Mouse (Mus musculus) liver, adult 2 months (tissue): Measurements from ENCODE around the gene Fbxo33. TPM values are rescaled to one million over a fixed set of nuclear protein-coding genes. Genes with fewer than 3 reads are reported as not detected.
"Not testable (repeated sequence)": the region's sequence is repeated elsewhere in the genome, so short reads cannot be mapped to it uniquely, and the experiment has no call there.

Source experiments
- DNase-seq: peaks from one replicate; pipeline ENCODE4 v3.0.0-alpha.2; 2011; ENCODE audit warnings: low read depth, low spot score; ENCODE audit errors: extremely low read depth
- H3K27ac ChIP-seq: fragments of 200-500 bp; replicated peaks from 2 replicates; pipeline ENCODE4 v1.5.1; 2012; ENCODE audit warnings: low read depth, mild to moderate bottlenecking, control low read depth, inconsistent platforms, low read length; ENCODE audit not compliant: insufficient read depth
- H3K27me3 ChIP-seq: fragments of 200-500 bp; 2 replicates; pipeline ENCODE4 v1.6.1; 2012; ENCODE audit warnings: mild to moderate bottlenecking, moderate library complexity, low read length, inconsistent platforms; ENCODE audit not compliant: control insufficient read depth, insufficient read depth
- H3K36me3 ChIP-seq: fragments of 200-500 bp; 2 replicates; pipeline ENCODE4 v1.6.1; 2012; ENCODE audit warnings: low read length, inconsistent platforms; ENCODE audit not compliant: control insufficient read depth, insufficient read depth
- H3K4me1 ChIP-seq: fragments of 200-500 bp; 2 replicates; pipeline ENCODE4 v1.6.1; 2011; ENCODE audit warnings: low read length; ENCODE audit not compliant: control insufficient read depth, insufficient read depth
- H3K4me3 ChIP-seq: fragments of 200-500 bp; 2 replicates; pipeline ENCODE4 v1.5.1; 2011; ENCODE audit warnings: low read depth, mild to moderate bottlenecking, control low read depth, low read length, moderate library complexity; ENCODE audit not compliant: insufficient read depth
- H3K79me2 ChIP-seq: fragments of 200-500 bp; 2 replicates; pipeline ENCODE4 v1.6.1; 2012; ENCODE audit warnings: inconsistent platforms, mild to moderate bottlenecking, low read length, moderate library complexity; ENCODE audit not compliant: control insufficient read depth, insufficient read depth
- H3K9ac ChIP-seq: fragments of 200-500 bp; 2 replicates; pipeline ENCODE4 v1.6.1; 2012; ENCODE audit warnings: low read depth, mild to moderate bottlenecking, control low read depth, inconsistent platforms, low read length
- CTCF ChIP-seq: fragments of 200-500 bp; IDR thresholded peaks from 2 replicates; pipeline ENCODE4 v1.5.1; 2011; ENCODE audit warnings: low read depth, low read length, control low read depth
- POLR2A ChIP-seq: fragments of 200-500 bp; IDR thresholded peaks from 2 replicates; pipeline ENCODE4 v1.6.1; 2011; ENCODE audit warnings: low read length, control low read depth; ENCODE audit not compliant: insufficient read depth; ENCODE audit errors: extremely low read depth
- WGBS: fragments of 180-500 bp; shearing (Covaris S2); methylation state at CpG from one replicate; pipeline ENCODE4 v1.1.7; 2018; 5-methylcytosine and 5-hydroxymethylcytosine counted together
- polyA plus RNA-seq: library from polyadenylated mRNA; depleted of rRNA; stranded (reverse); fragments of >200 nt; gene quantifications from 2 replicates; pipeline ENCODE4 v1.2.3, GENCODE M21; 2012
- total RNA-seq: library from RNA; depleted of rRNA; stranded (reverse); fragments of >200 nt; gene quantifications from 2 replicates; pipeline ENCODE4 v1.2.3, GENCODE M21; 2014

Gene Fbxo33
- total and polyA plus RNA-seq, 2 experiments = 5.1 to 19.1 TPM

DNA sequence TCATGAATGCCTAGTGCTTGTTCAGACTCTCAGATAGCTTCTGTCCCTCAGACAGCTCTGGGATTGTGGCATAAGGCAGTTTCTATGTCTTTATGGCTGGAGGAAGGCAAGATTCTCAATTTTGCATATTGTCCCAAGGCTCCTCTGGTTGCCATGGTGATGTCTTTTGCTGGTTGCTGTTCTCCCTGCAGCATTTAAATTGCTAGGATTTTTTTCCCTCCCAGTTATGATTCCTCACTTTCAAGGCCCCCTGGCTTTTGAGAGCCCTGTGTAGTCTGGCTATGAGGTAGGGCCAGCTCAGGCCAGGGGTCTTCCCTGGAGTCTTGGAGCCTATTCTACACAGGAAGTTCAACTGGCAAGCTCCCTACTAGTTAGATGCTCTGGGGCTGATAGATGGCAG lies 40.8 kb upstream of the Fbxo33 start:
- no peak overlapping the region for H3K4me3 ChIP-seq
- TF ChIP-seq POLR2A (no peak), CTCF (no peak)
- no peak overlapping the region for H3K27ac ChIP-seq
- H3K9ac ChIP-seq = no peak overlapping the region
- no peaks in the 10 kb centered on the region for H3K79me2 ChIP-seq
- H3K4me1 ChIP-seq = no peaks in the 10 kb centered on the region
- H3K36me3 ChIP-seq = no peaks in the 10 kb centered on the region
- no peak for DNase-seq
- H3K27me3 ChIP-seq = no peaks in the 10 kb centered on the region; the same call in 1 of the 2 replicates

- Histone ChIP-seq H3K27ac (no peak overlapping the region), H3K36me3 (no peaks in the 10 kb centered on the region), H3K4me1 (no peaks in the 10 kb centered on the region), H3K4me3 (no peak overlapping the region), H3K9ac (no peak overlapping the region), H3K79me2 (no peaks in the 10 kb centered on the region), H3K27me3 (no peaks in the 10 kb centered on the region; the same call in 1 of the 2 replicates)
- TF ChIP-seq POLR2A (no peak), CTCF (no peak)
- WGBS = 89% methylated on average over 5 of the region's 5 CpGs
- DNase-seq = no peak
These were observed 39.5 kb upstream of the Fbxo33 start for GRCm38 (mm10) chr12:59259015-59259414.

GRCm38 (mm10) chr12:59250259-59250827 lies 30.8 kb upstream of the Fbxo33 start:
- Histone ChIP-seq H3K27me3 (no peaks in the 10 kb centered on the region; the same call in 1 of the 2 replicates), H3K4me3 (no peak overlapping the region), H3K36me3 (no peaks in the 10 kb centered on the region), H3K9ac (no peak overlapping the region), H3K27ac (no peak overlapping the region), H3K79me2 (no peaks in the 10 kb centered on the region), H3K4me1 (no peaks in the 10 kb centered on the region)
- 68% methylated on average over 2 of the region's 2 CpGs for WGBS
- DNase-seq = no peak
- no peak for TF ChIP-seq CTCF
- TF ChIP-seq POLR2A = no peak

DNA sequence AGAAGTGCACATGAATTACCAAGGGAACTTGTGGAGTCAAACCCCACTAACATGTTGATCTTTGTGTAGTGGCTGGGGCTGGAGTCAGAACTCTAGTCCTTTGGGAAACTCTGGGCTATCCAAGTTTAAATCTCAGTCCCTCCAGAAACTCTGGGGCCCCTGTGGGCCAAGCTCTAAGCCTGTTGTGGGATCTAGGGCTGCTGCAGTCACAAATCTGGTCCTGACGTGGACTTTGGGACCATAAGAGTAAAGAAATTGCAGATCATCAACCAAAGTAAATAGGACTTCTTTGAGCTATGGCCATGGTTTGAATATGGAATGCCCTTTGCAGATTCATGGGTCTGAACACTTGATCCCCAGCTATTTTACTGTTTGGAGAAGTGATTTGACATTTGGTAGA lies 29.4 kb upstream of the Fbxo33 start:
- Histone ChIP-seq H3K79me2 (no peaks in the 10 kb centered on the region), H3K36me3 (no peaks in the 10 kb centered on the region), H3K9ac (no peak overlapping the region), H3K27ac (no peak overlapping the region), H3K4me3 (no peak overlapping the region), H3K27me3 (no peaks in the 10 kb centered on the region; the same call in 1 of the 2 replicates), H3K4me1 (no peaks in the 10 kb centered on the region)
- 35% methylated on average over 1 of the region's 1 CpGs for WGBS
- DNase-seq = no peak
- TF ChIP-seq CTCF (no peak), POLR2A (no peak)

DNA sequence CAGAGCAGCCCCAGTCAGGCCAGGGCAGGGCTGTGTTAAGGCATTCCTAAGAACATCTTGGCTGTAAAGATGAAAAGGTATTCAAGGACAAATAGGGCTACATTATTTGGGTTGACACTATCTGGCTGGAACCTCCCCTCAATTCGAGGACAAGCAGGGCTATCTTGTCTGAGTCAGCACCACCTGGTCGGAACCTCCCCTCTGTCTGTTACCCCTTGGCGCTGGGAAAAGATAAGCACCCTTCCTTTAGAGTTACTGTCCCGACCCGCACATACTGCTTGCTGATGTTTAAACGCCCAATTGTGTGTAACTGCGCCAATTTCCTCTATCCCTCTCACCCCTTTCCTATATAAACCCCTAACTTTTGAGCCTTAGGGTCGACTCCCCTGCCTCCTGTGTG lies 21.5 kb upstream of the Fbxo33 start:
- not testable (repeated sequence) for DNase-seq, H3K9ac ChIP-seq, H3K27ac ChIP-seq, H3K79me2 ChIP-seq, H3K4me3 ChIP-seq, H3K36me3 ChIP-seq, H3K4me1 ChIP-seq, H3K27me3 ChIP-seq
- 83% methylated on average over 8 of the region's 8 CpGs for WGBS

DNA sequence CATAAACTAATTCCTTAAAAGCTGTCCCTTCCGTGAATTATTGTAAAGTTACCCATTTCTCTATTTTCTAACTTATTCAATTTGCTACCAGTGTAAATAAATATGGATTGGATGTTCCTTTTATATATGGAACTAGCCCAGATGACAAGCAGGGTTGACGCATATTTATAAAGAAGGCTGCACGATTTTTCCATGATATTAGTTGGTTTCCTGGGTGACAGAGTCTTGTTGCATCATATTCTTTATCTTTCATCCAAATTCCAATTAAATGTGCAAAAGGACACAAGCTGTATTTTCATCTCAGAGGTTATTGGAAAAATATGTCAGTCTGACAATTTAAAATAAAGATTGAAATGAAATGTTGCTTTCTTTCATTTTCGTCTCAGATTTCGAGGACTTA lies 18.9 kb upstream of the Fbxo33 start:
- TF ChIP-seq POLR2A (no peak), CTCF (no peak)

More for the DNA sequence above, 18.9 kb upstream of the Fbxo33 start:
- WGBS = 76% methylated on average over 5 of the region's 5 CpGs
- H3K36me3 ChIP-seq = no peaks in the 10 kb centered on the region
- no peak for DNase-seq
- no peak overlapping the region for H3K9ac ChIP-seq
- no peak overlapping the region for H3K4me3 ChIP-seq
- H3K79me2 ChIP-seq = no peaks in the 10 kb centered on the region
- H3K27me3 ChIP-seq = no peaks in the 10 kb centered on the region
- no peak overlapping the region for H3K27ac ChIP-seq
- no peaks in the 10 kb centered on the region for H3K4me1 ChIP-seq
